Mouse (Mus musculus): ENCODE measurements around the gene Fbxl5. TPM values are rescaled to one million over a fixed set of nuclear protein-coding genes. Genes with fewer than 3 reads are reported as not detected.

Gene Fbxl5
- polyA plus RNA-seq, 1 experiment from 2014 or later: 93.6 TPM

- no peak overlapping the region for H3K4me3 ChIP-seq (ENCODE audit: low read depth, low read length)
- 74% methylated on average over 8 of the region's 8 CpGs for WGBS
- no peak for ATAC-seq
- no peak overlapping the region for H3K4me2 ChIP-seq (replicated peaks; ENCODE audit: low read depth)
- H3K9ac ChIP-seq (ENCODE audit: low read depth, low read length): no peak overlapping the region
- no peak overlapping the region for H3K27ac ChIP-seq (ENCODE audit: low read depth, low read length)
- no peaks in the 10 kb centered on the region for H3K4me1 ChIP-seq (replicated peaks; ENCODE audit: control insufficient read depth, insufficient read depth, low read length)
- TF ChIP-seq CTCF (IDR thresholded peaks at IDR 0.05; ENCODE audit: low read depth): no peak
- no peaks in the 10 kb centered on the region for H3K27me3 ChIP-seq (replicated peaks; ENCODE audit: control insufficient read depth, insufficient read depth, low read length)
- H3K9me3 ChIP-seq (ENCODE audit: control insufficient read depth): no peaks in the 10 kb centered on the region
- peaks cover 8% of the 10 kb centered on the region; the same call in 1 of the 2 replicates for H3K36me3 ChIP-seq (ENCODE audit: control insufficient read depth, insufficient read depth)
Observed at GRCm38 (mm10) chr5:43732381-43732780, 89.1 kb downstream of the Fbxl5 start.

GRCm38 (mm10) chr5:43728375-43729165 is 92.9 kb downstream of the Fbxl5 start:
- Histone ChIP-seq H3K4me3 (ENCODE audit: low read depth, low read length) (no peak overlapping the region), H3K36me3 (ENCODE audit: control insufficient read depth, insufficient read depth) (peaks cover 21% of the 10 kb centered on the region), H3K27ac (ENCODE audit: low read depth, low read length) (no peak overlapping the region), H3K9ac (ENCODE audit: low read depth, low read length) (no peak overlapping the region), H3K4me1 (replicated peaks; ENCODE audit: control insufficient read depth, insufficient read depth, low read length) (no peaks in the 10 kb centered on the region), H3K27me3 (replicated peaks; ENCODE audit: control insufficient read depth, insufficient read depth, low read length) (no peaks in the 10 kb centered on the region), H3K4me2 (replicated peaks; ENCODE audit: low read depth) (no peak overlapping the region), H3K9me3 (ENCODE audit: control insufficient read depth) (no peaks in the 10 kb centered on the region)
- no peak for ATAC-seq
- 79% methylated on average over 11 of the region's 11 CpGs for WGBS
- TF ChIP-seq CTCF (IDR thresholded peaks at IDR 0.05; ENCODE audit: low read depth): no peak

GRCm38 (mm10) chr5:43723830-43724229 is 97.6 kb downstream of the Fbxl5 start:
- TF ChIP-seq CTCF (IDR thresholded peaks at IDR 0.05; ENCODE audit: low read depth): no peak
- Histone ChIP-seq H3K4me3 (ENCODE audit: low read depth, low read length) (no peak overlapping the region), H3K27ac (ENCODE audit: low read depth, low read length) (no peak overlapping the region), H3K4me1 (replicated peaks; ENCODE audit: control insufficient read depth, insufficient read depth, low read length) (no peaks in the 10 kb centered on the region), H3K27me3 (replicated peaks; ENCODE audit: control insufficient read depth, insufficient read depth, low read length) (no peaks in the 10 kb centered on the region), H3K9ac (ENCODE audit: low read depth, low read length) (no peak overlapping the region), H3K36me3 (ENCODE audit: control insufficient read depth, insufficient read depth) (peaks cover 38% of the 10 kb centered on the region), H3K9me3 (ENCODE audit: control insufficient read depth) (no peaks in the 10 kb centered on the region), H3K4me2 (replicated peaks; ENCODE audit: low read depth) (no peak overlapping the region)
- ATAC-seq: no peak
- WGBS: 85% methylated on average over 7 of the region's 7 CpGs

- Histone ChIP-seq H3K36me3 (ENCODE audit: control insufficient read depth, insufficient read depth) (peaks cover 52% of the 10 kb centered on the region), H3K4me1 (replicated peaks; ENCODE audit: control insufficient read depth, insufficient read depth, low read length) (no peaks in the 10 kb centered on the region), H3K27me3 (replicated peaks; ENCODE audit: control insufficient read depth, insufficient read depth, low read length) (no peaks in the 10 kb centered on the region), H3K4me3 (ENCODE audit: low read depth, low read length) (no peak overlapping the region), H3K4me2 (replicated peaks; ENCODE audit: low read depth) (no peak overlapping the region), H3K9ac (ENCODE audit: low read depth, low read length) (no peak overlapping the region), H3K27ac (ENCODE audit: low read depth, low read length) (no peak overlapping the region), H3K9me3 (ENCODE audit: control insufficient read depth) (no peaks in the 10 kb centered on the region)
- no peak for TF ChIP-seq CTCF (IDR thresholded peaks at IDR 0.05; ENCODE audit: low read depth)
- no peak for ATAC-seq
- WGBS: 98% methylated on average over 6 of the region's 6 CpGs
Observed at GRCm38 (mm10) chr5:43722452-43722783, 99.0 kb downstream of the Fbxl5 start.

GRCm38 (mm10) chr5:43721538-43722451 is 99.6 kb downstream of the Fbxl5 start:
- H3K9ac ChIP-seq (ENCODE audit: low read depth, low read length): no peak overlapping the region
- H3K27me3 ChIP-seq (replicated peaks; ENCODE audit: control insufficient read depth, insufficient read depth, low read length): no peaks in the 10 kb centered on the region
- peaks cover 56% of the 10 kb centered on the region for H3K36me3 ChIP-seq (ENCODE audit: control insufficient read depth, insufficient read depth)
- H3K4me2 ChIP-seq (replicated peaks; ENCODE audit: low read depth): no peak overlapping the region
- no peaks in the 10 kb centered on the region for H3K9me3 ChIP-seq (ENCODE audit: control insufficient read depth)
- no peaks in the 10 kb centered on the region for H3K4me1 ChIP-seq (replicated peaks; ENCODE audit: control insufficient read depth, insufficient read depth, low read length)
- WGBS: 73% methylated on average over 5 of the region's 5 CpGs
- no peak overlapping the region for H3K4me3 ChIP-seq (ENCODE audit: low read depth, low read length)
- no peak overlapping the region for H3K27ac ChIP-seq (ENCODE audit: low read depth, low read length)
- ATAC-seq: no peak
- TF ChIP-seq CTCF (IDR thresholded peaks at IDR 0.05; ENCODE audit: low read depth): no peak

GRCm38 (mm10) chr5:43699240-43699639 is 122.2 kb downstream of the Fbxl5 start:
- H3K27me3 ChIP-seq (replicated peaks; ENCODE audit: control insufficient read depth, insufficient read depth, low read length): no peaks in the 10 kb centered on the region
- H3K27ac ChIP-seq (ENCODE audit: low read depth, low read length): no peak overlapping the region
- H3K4me1 ChIP-seq (replicated peaks; ENCODE audit: control insufficient read depth, insufficient read depth, low read length): no peaks in the 10 kb centered on the region
- TF ChIP-seq CTCF (IDR thresholded peaks at IDR 0.05; ENCODE audit: low read depth): no peak
- no peak overlapping the region for H3K4me2 ChIP-seq (replicated peaks; ENCODE audit: low read depth)
- H3K9ac ChIP-seq (ENCODE audit: low read depth, low read length): no peak overlapping the region
- no peak for ATAC-seq
- no peaks in the 10 kb centered on the region for H3K9me3 ChIP-seq (ENCODE audit: control insufficient read depth)
- H3K36me3 ChIP-seq (ENCODE audit: control insufficient read depth, insufficient read depth): peaks cover 61% of the 10 kb centered on the region
- no peak overlapping the region for H3K4me3 ChIP-seq (ENCODE audit: low read depth, low read length)

Measured in intestine, postnatal 0 days (tissue).